Comparison of ENCODE assay signal across 19 mouse cellular contexts in genomic region chr3:46490989-46491259, GRCm38 (mm10). TPM values are rescaled to one million over a fixed set of nuclear protein-coding genes. Genes with fewer than 3 reads are reported as not detected.
"Had no signal": no experiment of that assay in that cellular context is flagged by ENCODE, and none has a peak within 500 bp of the region (broad histone marks: within the 10 kb centered on the region; RNA-seq: fewer than 3 reads in every experiment).

No protein-coding gene starts in this region.

- H3K27me3 ChIP-seq: limb, embryonic 13.5 days; liver, embryonic 12.5 days; liver, embryonic 15.5 days; lung, embryonic 15.5 days had no signal

- H3K9ac ChIP-seq: limb, embryonic 13.5 days; liver, embryonic 12.5 days; liver, embryonic 15.5 days; lung, embryonic 15.5 days had no signal

- H3K4me2 ChIP-seq: liver, embryonic 12.5 days; liver, embryonic 15.5 days; lung, embryonic 15.5 days had no signal

- H3K9me3 ChIP-seq: limb, embryonic 10.5 days; limb, embryonic 13.5 days; liver, embryonic 12.5 days; liver, embryonic 15.5 days; lung, embryonic 15.5 days had no signal

- H3K27ac ChIP-seq: kidney, postnatal 0 days; layer of hippocampus, adult 2 months; limb, embryonic 10.5 days; limb, embryonic 13.5 days; liver, embryonic 12.5 days; liver, embryonic 15.5 days; lung, embryonic 15.5 days had no signal

- H3K4me3 ChIP-seq: limb, embryonic 10.5 days; liver, embryonic 12.5 days; liver, embryonic 15.5 days; lung, embryonic 15.5 days had no signal

- H3K4me1 ChIP-seq: limb, embryonic 10.5 days; liver, embryonic 12.5 days; liver, embryonic 15.5 days; lung, embryonic 15.5 days had no signal

- ATAC-seq: intestine, postnatal 0 days; liver, embryonic 12.5 days had no signal

- H3K36me3 ChIP-seq: limb, embryonic 10.5 days; limb, embryonic 13.5 days; liver, embryonic 12.5 days; liver, embryonic 15.5 days; lung, embryonic 15.5 days had no signal

- DNase-seq: kidney, adult 2 months; kidney, postnatal 25 days; layer of hippocampus, adult 9-11 months; liver; lung, adult 18-20 months; lung, postnatal 14 days; lung, postnatal 4 days; thymus, adult 18-20 months; thymus, postnatal 36 days had no signal

RNA-seq across cellular contexts. Expression of gene Pabpc4l, which starts 42.9 kb away (rescaled TPM):
- total RNA-seq: megakaryocyte, adult 5-6 weeks had no signal
- polyA plus RNA-seq: small intestine, adult 2 months had no signal
